Mouse (Mus musculus) embryo, embryonic 10 days (tissue): ENCODE measurements at regions not wholly inside any gene's neighbourhood (a gene's known extent, or its start where the extent isn't known, plus 50 kb on each side); places are given as distances from the start of the nearest gene placed in this dataset.
A peak's percentile ranks its signal among the peaks of the same experiment; 100 is the strongest.

ENCODE experiments used
- DNase-seq: peaks from one replicate; pipeline ENCODE4 v3.0.0-alpha.2; 2015; ENCODE audit warnings: low spot score

DNA sequence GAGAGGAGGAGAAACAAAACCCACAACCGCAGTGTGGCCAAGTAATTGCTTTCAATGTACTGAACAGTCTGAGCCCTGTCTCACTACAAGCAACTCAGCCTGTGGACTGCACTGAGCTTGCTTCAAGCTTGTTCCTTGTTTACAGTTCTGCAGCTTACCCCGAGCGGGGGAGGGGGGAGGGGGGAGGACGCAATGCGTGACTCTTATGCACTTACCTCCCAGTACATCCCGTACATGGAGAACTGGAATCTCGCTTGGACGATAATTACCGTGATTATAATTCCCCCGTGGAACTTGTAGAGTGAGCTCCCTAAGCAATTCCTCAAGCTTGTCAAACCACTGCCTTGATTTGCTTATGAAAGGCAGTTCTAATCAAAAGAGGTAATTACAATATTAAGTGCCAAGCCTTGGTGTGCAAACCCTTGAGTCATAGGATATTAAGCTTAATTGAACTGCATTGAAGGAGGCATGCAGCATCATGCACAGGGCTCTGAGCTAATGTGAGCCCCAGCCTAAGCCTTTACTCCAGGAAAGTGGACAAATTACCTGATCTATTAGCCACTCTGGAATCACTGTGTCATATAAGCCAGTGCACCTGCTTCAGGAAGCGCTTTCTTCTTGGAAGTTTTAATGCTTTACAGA is 397.0 kb upstream of the Klf4 start:
- no peak for DNase-seq

DNA sequence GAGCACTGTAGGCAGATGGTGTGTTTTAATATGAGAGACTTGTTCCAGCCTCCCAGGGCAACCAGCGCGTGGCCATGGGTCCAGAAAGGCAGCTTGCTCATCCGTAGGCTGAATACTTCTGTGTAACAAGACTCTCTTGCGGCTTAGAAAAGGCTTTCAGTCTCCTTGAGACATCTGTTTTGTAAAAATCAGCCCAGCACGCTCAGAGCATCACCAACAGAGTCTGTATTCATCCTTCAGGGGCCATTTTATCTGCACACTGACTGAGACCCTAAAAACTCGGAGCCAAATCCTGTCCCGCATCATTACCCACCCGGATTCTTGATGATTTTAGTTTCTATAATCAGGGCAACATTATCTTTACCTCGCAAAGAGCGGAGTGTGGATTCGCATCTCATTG is 396.4 kb upstream of the Klf4 start:
- peak; percentile 9 for DNase-seq

DNA sequence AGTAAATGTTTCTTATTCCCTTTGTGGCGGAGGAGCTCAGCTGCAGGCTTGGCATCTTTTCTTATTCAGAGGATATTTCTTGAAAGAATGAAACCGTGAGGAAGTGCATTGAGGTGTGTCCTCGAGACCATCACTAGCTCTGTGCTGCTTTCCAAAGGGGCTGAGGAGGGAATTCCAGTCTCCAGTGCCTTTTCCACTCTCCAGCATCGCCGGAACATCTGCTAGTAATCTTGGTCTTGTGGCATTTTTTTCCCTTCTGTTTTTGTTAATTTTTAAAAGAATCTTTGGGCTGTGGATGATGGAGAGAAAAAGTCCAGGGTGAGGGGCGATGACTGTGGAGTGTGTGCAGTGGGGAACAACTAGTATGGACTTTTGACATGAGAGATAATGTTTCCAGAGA is 395.9 kb upstream of the Klf4 start:
- DNase-seq = no peak

DNA sequence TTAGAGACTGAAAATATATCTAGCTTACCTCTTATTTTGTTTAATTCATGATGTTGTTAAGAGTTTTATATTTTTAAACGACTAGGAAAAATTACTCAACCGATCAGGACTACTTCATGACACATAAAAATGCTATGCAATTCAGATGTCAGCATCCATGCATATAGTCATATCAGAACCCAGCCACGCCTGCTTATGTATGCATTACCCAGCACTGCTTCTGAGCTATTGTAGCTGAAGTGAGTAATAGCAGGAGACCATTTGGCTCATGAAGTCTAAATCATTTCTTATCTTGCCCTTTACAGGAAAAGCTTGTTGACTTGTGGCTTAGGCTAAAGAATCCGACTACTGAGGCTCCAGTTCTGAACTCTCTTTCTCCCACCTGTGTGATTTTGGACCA is 395.1 kb upstream of the Klf4 start:
- no peak for DNase-seq

DNA sequence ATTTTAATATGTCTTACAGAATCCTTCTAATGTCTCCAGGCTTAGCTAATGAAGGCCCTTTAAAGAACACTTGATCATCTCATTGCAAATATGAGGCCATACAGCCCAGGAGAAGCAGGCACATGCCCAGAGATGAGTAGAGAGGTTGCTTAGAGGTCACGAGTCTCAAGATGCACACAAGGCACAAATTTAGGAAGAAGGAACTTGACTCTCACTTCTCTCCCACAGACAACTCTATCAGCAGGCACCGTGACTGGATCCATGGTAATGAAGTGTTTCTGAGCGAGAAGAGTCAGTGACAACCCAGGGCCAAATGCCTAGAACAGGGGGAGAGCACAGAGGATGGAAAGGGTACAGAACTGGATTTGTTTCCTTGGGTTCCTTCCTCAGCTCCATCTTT is 392.7 kb upstream of the Klf4 start:
- no peak for DNase-seq

DNA sequence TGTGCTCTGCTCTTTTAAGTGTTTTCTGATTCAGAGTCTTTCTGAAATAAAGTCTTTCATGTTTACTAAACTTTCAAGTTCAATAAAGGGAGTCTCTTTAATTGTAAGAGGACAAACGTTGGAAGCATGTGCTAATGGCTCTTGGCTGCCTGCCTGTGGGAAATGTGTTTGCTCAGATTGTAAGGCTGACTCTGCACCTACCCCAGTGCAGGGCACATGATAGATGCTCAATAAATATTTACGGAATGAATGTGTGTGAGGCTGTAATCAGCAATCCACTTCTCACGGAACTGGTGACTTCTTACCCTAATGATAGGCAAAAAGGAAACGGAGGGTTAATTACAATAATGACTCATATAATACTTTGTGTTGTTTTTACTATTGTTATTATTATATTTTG is 389.0 kb upstream of the Klf4 start:
- DNase-seq = no peak

DNA sequence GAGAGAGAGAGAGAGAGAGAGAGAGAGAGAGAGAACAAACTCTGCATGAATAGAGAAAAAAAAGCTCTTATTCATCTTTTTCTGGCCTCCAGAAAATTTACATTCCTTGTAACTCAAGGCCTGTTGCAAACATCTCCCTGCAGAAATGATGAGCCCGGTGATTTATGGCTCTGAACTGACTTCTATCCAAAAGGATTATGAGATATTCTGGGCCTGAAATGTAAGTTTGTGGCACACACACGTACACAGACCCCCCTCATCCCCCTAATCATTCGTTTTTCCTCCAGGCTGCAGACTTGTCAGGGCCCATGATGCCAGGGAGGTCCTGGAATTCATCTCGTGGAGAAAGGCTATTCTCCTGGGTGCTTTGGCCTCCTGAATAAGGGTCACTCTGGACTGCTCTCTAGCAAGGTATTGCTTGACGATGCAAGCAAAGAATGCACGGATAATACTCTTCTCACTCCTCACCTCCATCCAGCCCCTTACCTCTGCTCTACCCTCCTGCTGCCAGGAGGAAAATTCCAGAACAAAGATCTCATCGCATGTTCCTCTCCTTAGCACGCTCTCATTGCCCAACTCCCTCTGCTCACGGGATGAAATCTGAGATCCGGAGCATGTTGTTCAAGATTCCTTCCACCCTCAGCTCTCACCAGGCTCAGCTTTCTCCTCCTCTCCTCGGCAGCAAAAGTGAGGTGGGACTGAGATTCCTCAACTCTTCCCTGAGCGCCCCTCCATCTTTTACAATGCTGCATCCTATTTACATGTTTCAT is 362.0 kb upstream of the Klf4 start:
- DNase-seq = no peak

DNA sequence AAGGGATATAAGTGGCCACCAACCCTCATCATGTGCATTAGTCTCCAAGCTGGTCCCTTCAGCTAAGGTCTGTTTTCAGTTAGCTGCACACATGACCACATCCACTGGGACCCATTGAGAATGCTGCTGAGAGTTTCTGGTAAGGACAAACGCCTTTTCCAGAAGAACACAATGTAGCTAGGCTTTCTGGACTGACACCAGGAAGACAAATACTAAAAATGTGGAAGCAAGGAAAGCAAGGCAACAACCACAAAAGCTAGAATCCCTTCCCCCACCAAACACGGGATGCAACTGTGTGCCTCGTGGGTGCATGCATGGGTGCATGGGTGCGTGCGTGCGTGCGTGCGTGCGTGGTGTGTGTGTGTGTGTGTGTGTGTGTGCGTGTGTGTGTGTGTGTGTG is 359.4 kb upstream of the Klf4 start:
- no peak for DNase-seq

DNA sequence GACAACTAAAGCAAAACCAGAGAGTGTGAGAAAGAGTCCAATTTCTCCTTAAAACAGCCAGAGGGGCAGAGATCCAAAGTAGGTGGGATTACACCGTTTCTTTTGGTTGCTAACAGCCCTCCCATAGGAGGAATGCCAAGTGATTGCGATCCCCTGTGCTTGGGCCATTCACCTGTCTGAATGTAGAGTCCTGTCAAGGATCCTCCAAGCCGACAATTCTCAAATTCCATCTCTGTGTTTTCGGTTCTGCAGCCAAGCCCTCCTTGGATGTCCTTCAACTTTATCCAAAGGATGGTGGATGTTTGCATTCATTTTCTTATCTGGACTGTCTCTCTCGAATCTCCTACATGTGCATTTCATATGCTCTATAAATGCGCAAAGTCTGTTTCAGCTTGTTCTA is 355.3 kb upstream of the Klf4 start:
- DNase-seq = no peak

DNA sequence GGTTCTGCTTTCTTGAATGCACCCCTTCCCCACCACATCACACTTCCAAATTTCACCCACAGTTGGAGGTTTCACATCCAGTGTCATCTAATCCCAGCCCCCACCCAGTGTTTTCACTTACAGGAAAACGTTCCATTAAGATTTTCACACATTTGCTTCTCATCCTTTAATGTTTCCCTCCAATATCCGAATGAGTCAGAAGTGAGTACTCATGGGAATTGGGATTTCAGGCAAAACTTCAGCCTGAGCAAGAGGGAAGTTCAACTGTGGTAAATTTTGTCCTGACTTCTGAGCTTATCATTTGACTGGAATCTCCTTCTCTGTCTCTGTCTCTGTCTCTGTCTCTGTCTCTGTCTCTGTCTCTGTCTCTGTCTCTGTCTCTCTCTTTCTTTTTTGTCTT is 350.3 kb upstream of the Klf4 start:
- no peak for DNase-seq

DNA sequence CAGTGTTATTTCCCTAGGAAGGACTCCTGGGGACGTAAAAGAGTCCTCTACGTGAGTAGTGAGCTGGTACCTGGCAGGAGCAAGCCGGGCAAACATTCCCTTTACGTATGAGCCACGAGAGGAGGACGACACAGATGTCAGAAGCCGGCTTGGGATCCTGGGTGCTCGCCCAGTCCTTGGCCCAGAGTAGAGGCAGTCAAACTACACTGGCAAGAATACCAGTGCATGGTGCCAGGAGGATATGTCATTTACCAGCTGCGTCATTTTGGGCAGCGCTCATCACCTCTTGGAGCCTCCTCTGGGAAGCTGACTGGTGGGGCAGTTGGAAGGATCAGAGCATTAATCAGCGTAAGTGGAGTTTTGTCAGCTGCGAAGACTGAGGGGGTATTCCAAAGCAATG is 343.0 kb upstream of the Klf4 start:
- DNase-seq = no peak

DNA sequence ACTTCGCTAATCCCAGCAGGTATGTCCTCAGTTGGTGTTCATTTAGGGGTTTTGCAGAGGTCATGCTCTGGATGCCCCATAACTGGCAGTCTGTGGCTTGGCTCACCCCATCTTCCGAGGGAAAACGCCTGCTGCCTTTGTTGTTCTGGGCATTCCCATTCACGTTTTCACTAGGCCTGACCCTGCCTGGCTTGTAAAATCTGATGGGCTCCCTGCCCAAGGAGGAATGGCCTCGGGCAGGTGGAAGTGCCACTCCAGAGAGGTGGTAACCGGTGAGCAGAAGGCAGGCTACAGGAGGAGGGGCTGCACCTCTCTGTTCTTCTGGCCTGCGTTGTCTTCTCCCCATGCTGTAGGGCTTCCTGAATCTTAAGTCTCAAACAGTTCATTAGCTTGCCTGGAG is 342.6 kb upstream of the Klf4 start:
- no peak for DNase-seq

DNA sequence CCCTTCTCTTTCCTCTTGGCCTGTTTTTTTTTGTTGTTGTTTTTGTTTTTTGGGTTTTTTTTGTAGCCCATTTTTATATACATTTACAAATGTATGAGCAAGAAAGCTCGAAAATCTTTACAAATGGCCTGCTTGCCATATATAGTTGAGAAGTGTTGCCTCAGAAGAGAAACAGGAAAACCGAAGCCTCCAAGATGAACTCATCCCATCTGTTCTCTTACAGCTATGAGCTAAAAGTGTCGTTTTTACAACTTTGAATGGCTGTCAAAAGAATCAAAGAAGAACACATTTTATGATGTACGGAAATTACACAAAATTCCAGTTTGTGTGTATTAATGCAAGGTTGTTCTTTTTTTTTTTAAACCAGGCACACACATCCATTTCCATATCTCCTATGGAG is 342.0 kb upstream of the Klf4 start:
- DNase-seq = no peak

DNA sequence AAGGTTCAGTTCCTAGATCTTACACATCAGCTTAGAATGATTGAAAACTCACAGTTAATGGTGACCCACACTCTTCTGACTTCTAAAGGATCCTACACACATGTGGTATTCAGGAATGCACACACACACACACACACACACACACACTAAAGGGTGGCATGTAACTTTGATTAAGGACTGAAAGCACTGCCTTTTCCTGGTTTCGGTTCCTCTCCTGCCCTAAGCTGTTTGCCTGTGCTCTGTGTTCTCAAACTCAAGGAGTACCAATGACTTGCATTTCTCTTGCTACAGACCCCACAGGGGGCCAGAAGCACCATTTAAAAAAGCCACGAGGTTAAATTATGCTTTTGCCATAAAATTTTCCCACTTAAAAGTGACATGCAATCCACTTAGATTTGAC is 327.8 kb upstream of the Klf4 start:
- no peak for DNase-seq

DNA sequence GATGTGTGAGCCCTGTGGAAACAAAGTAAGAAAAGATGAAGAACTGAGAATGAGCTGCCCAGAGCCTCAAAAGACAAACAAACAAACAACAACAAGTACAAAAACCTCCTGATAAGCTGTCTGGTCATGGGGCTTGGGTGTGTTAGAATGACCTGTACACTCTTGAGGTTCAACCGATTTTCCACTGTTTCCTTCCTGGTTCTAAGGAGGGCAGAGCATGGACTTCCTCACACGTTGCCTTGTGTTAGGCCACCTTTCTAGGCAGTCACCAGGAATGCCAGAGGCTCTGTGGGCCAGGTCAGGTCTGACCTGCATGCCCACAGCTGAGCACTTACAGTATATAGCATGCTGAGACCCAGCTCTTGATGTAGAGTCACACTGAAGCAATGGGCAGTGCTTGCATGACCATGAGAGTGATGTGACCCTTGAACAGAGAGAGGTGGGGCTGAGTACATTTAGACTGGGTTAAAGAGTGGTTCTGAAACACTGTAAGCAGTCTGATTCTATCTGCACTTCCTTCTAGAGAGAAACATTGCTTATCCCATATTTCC is 327.0 kb upstream of the Klf4 start:
- no peak for DNase-seq

DNA sequence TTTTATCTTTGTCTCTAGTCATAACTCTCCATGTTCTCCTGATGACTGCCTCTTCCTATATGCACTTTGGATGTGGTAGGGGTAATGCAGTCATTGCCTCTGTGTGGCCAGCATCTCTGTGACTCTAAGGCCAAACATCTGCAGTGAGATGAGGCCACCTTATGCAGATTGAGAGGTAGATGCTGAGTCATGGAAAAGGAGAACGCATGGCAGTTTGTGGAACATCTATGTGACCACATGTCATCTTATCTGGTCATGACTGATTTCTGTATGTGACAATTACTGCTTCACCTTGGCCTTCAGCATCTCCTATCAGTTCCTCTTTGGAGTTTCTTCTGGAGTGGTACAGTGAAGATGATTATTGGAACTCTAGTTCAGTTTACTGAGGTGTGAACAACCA is 319.2 kb upstream of the Klf4 start:
- no peak for DNase-seq

DNA sequence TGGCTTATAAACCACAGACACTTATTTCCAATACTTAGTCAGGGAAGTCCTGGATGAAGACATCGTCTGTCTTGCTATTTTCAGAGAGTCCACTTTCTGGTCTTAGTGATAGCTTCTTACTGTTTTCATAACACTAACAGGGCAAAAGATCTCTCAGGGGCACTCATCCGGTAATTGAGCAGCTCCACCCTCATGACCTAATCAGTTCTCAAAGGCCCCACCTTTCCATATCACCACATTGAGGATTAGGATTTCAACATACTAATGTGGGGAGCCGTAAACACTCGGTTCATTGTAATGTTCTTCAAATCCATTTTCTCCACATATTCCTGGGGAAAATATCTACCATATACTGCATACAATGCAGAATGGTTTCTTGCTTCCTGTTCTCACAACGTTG is 318.8 kb upstream of the Klf4 start:
- no peak for DNase-seq

DNA sequence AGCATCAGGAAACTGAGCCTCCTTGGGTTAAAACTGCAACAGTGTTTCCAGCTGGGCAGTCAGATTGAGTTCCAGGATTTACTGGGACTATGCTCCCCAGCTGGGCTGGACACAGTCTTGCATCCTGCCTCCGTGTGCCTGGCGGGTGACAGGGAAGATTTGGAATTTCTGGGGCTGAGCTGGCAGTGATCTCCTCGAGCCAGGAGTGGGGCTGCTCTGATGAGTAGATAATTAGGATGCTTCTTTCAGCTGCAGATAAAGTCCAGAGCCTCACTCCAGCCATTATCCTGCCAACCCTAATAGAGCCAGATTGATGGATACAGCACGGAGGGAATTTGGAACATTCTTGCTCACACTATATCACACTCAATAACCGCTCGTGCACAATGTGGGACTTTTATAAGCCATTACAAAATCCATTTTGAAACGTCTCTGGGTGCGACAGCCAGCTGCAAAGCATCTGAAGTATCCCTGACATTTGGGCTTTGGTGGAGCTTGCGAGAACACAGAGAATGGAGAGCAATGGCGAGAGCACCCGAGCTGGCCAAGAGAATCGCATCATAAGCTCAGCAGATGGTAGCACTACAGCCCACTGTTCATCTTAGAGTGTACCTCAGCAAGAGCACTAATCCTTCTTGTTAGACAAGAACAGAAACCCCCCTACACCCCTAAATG is 311.6 kb upstream of the Klf4 start:
- DNase-seq = peak; percentile 35

DNA sequence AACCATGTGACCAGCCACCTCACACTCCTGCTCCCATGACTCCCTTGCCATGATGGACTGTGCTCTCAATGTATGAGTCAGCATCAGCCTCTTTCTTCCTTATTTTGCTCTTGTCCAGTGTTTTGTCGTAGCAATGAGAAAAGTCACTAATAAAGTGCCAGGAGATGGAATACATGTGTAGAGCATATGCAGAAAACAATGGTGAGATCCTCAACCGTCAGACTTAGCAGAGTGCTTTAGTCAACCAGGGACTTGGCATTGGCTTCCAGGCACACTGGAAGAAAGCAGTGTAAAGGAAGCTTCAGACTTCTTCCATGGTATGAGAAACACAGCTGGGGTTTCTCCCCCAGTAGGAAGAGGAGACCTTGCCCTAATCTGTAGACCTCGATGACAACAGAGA is 306.3 kb upstream of the Klf4 start:
- DNase-seq = no peak

DNA sequence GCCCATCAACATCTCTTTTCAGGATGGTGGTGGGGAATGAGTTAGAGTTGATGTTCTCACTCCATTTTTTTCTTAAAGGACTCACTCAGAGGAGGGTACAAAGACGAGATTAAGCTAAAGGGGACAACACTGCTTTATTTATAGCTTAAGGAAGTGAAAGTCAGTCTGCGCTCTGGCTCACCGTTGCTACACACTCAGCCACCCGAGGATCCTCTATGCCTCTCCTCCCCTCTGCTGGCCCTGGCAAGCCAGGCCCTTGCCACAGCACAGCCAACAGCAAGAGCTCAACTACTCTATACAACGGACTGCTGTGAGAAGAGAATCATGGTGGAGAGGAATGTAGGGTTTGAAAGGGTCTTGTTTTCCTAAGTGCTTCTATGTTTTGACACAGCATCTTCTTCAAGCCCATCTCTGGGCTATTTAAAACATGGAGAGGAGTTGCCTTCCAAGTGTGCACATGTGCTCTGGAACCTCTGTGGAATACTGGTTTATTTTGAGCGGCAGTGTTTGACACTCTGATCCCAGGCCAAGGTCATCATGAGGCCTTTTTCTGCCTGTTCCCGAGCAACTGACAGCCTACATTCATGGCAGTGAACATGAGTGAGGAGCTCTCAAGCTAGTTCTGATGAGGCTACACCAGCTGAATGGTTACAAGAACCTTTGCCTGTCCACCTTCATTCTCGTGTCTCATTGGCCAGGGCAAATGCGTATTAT is 291.9 kb upstream of the Klf4 start:
- DNase-seq = no peak

DNA sequence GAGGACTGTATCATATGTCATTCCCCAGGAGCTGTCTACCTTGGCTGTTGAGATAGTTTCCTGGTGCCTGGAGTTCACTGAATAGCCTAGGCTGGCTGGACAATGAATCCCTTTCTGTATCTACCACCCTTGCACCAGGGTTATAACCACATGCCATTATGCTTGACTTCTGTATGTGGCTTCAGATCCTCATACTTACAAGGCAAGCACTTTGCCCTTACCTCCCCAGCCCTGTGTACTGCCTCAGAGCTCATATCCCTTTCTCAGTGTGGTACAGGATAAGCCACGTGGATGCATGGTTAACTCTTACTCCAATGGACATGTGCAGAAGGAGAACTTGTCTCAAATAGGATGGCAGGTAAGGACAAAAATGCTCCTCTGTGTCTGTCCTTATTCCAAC is 291.3 kb upstream of the Klf4 start:
- DNase-seq = no peak

DNA sequence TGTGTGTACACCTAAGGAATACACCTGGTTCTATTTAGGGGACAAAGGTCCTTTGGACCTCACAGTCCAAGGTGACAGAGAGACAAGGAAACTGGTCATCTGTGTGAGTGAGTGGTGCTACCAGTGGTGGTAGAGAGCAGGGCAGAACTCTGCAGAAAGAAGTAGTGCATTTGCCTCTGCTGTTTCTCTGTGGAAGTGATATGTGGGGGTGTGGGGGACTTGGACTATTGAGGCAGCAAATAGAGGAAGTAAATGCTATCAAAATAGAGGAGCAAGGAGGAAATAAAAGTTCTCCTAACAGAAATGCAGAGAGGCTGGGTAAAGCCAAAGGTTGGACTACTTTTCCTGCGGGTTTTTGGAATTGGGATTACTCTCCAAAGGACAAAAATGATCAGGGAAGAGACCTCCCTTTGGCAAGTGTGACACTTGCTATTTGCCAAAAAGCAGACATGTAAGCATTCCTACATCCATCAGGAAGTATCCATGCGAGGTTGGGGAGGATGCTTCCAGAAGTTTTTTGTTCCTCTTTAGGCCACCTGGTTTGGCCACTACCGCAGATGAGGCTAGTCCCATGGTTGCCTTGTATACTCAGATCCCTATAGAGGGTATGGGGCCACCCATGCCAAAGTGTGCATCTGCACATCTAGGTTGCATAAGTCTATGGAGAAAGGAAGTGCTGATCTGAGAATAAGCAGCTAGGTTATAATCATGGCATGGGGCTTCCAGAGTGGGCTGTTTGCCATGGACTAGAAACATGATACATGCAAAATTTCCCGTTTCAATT is 285.0 kb upstream of the Klf4 start:
- DNase-seq = no peak
